Mouse (Mus musculus) testis, postnatal 14 days (tissue): ENCODE measurements around the gene Rbm4.
"Not testable (repeated sequence)": the region's sequence is repeated elsewhere in the genome, so short reads cannot be mapped to it uniquely, and the experiment has no call there.

Experiments
- DNase-seq: peaks from one replicate; pipeline ENCODE4 v3.0.0; 2021; ENCODE audit warnings: low spot score

Gene Rbm4

GRCm38 (mm10) chr19:4797846-4798245, 4.1 kb upstream of the Rbm4 start:
- DNase-seq = no peak

GRCm38 (mm10) chr19:4795929-4796328, 2.2 kb upstream of the Rbm4 start:
- DNase-seq = no peak

GRCm38 (mm10) chr19:4793281-4793830, 345 bp downstream of the Rbm4 start:
- no peak for DNase-seq

GRCm38 (mm10) chr19:4786313-4786712, 7.4 kb downstream of the Rbm4 start:
- DNase-seq = no peak

GRCm38 (mm10) chr19:4785206-4785605, 8.5 kb downstream of the Rbm4 start:
- DNase-seq = no peak

- no peak for DNase-seq
Measured at GRCm38 (mm10) chr19:4782891-4783290, 10.8 kb downstream of the Rbm4 start.

- DNase-seq = no peak
Measured at GRCm38 (mm10) chr19:4772785-4773184, 20.9 kb downstream of the Rbm4 start.

GRCm38 (mm10) chr19:4767507-4768148, 26.1 kb downstream of the Rbm4 start:
- no peak for DNase-seq

GRCm38 (mm10) chr19:4762876-4763275, 30.8 kb downstream of the Rbm4 start:
- no peak for DNase-seq

- DNase-seq = not testable (repeated sequence)
Measured at GRCm38 (mm10) chr19:4760544-4760943, 33.2 kb downstream of the Rbm4 start.

- DNase-seq = no peak
Measured at GRCm38 (mm10) chr19:4756921-4757320, 36.8 kb downstream of the Rbm4 start.

GRCm38 (mm10) chr19:4756193-4756911, 37.3 kb downstream of the Rbm4 start, which contains the start of gene Rbm4b:
TSS of gene Rbm4b (plus strand) at chr19:4756497.
- peak; percentile 98 for DNase-seq

GRCm38 (mm10) chr19:4755565-4756192, 38.0 kb downstream of the Rbm4 start:
- DNase-seq = peak; percentile 81

GRCm38 (mm10) chr19:4749975-4750374, 43.7 kb downstream of the Rbm4 start:
- no peak for DNase-seq

GRCm38 (mm10) chr19:4748493-4748892, 45.2 kb downstream of the Rbm4 start:
- no peak for DNase-seq

- no peak for DNase-seq
Measured at GRCm38 (mm10) chr19:4747631-4748312, 45.9 kb downstream of the Rbm4 start.

GRCm38 (mm10) chr19:4746611-4747010, 47.1 kb downstream of the Rbm4 start:
- no peak for DNase-seq

GRCm38 (mm10) chr19:4745681-4746080, 48.0 kb downstream of the Rbm4 start:
- DNase-seq = no peak

- DNase-seq = no peak
Measured at GRCm38 (mm10) chr19:4745057-4745456, 48.6 kb downstream of the Rbm4 start.

GRCm38 (mm10) chr19:4744026-4744425, 49.7 kb downstream of the Rbm4 start:
- no peak for DNase-seq

GRCm38 (mm10) chr19:4743524-4743923, 50.2 kb downstream of the Rbm4 start:
- DNase-seq = no peak

GRCm38 (mm10) chr19:4742229-4742628, 51.5 kb downstream of the Rbm4 start:
- no peak for DNase-seq
